Mouse (Mus musculus): ENCODE measurements at regions not wholly inside any gene's neighbourhood (a gene's known extent, or its start where the extent isn't known, plus 50 kb on each side); places are given as distances from the start of the nearest gene placed in this dataset.
"Not testable (repeated sequence)": the region's sequence is repeated elsewhere in the genome, so short reads cannot be mapped to it uniquely, and the experiment has no call there.

GRCm38 (mm10) chr6:75887297-75887958 lies 610.2 kb downstream of the Gm9008 start:
- H3K9me3 ChIP-seq (replicated peaks; ENCODE audit: control insufficient read depth, low read length), result no peaks in the 10 kb centered on the region
- 4% methylated on average over 1 of the region's 1 CpGs for WGBS
- no peak overlapping the region for H3K9ac ChIP-seq (ENCODE audit: low read length)
- no peaks in the 10 kb centered on the region for H3K27me3 ChIP-seq (replicated peaks; ENCODE audit: control insufficient read depth, insufficient read depth, low read length)
- peak; percentile 34 for DNase-seq (ENCODE audit: low spot score)
- H3K27ac ChIP-seq (ENCODE audit: low read depth, low read length), result no peak overlapping the region
- no peak overlapping the region for H3K4me3 ChIP-seq (ENCODE audit: low read depth, low read length)
- ATAC-seq, result peak; percentile 62; the same call in 1 of the 2 replicates
- no peaks in the 10 kb centered on the region for H3K4me1 ChIP-seq (ENCODE audit: control insufficient read depth, insufficient read depth, low read length)
- no peak overlapping the region for H3K4me2 ChIP-seq (ENCODE audit: low read length)
- H3K36me3 ChIP-seq (ENCODE audit: control insufficient read depth, insufficient read depth, low read length), result no peaks in the 10 kb centered on the region

- 90% methylated on average over 11 of the region's 11 CpGs for WGBS
- H3K4me3 ChIP-seq (ENCODE audit: low read depth, low read length), result not testable (repeated sequence)
These were observed 631.3 kb downstream of the Gm9008 start for GRCm38 (mm10) chr6:75866291-75866690.

More at GRCm38 (mm10) chr6:75866291-75866690, 631.3 kb downstream of the Gm9008 start:
- not testable (repeated sequence) for H3K9ac ChIP-seq (ENCODE audit: low read length); H3K4me2 ChIP-seq (ENCODE audit: low read length); H3K27ac ChIP-seq (ENCODE audit: low read depth, low read length); H3K36me3 ChIP-seq (ENCODE audit: control insufficient read depth, insufficient read depth, low read length); H3K4me1 ChIP-seq (ENCODE audit: control insufficient read depth, insufficient read depth, low read length); H3K27me3 ChIP-seq (replicated peaks; ENCODE audit: control insufficient read depth, insufficient read depth, low read length); ATAC-seq; H3K9me3 ChIP-seq (replicated peaks; ENCODE audit: control insufficient read depth, low read length); DNase-seq (ENCODE audit: low spot score)
